Mouse (Mus musculus) hindbrain, postnatal 0 days (tissue): ENCODE data around the gene Rps28. TPM values are rescaled to one million over a fixed set of nuclear protein-coding genes. Genes with fewer than 3 reads are reported as not detected.

ENCODE experiments used
- ATAC-seq: fragments of 200-750 bp; cut with Nextera tagmentation; 2 replicates; pipeline ENCODE4 v1.8.0; 2017; ENCODE audit warnings: mild to moderate bottlenecking, moderate TSS enrichment, moderate library complexity
- DNase-seq: peaks from one replicate; pipeline ENCODE4 v3.0.0-alpha.2; 2015; ENCODE audit warnings: low spot score
- H3K27ac ChIP-seq: fragments of 300-500 bp; sonication (generic); 2 replicates; pipeline ENCODE4 v1.5.1; 2014; ENCODE audit warnings: mild to moderate bottlenecking
- H3K27me3 ChIP-seq: fragments of 300-500 bp; sonication (generic); 2 replicates; pipeline ENCODE4 v1.6.1; 2014; ENCODE audit warnings: low read length, mixed read lengths; ENCODE audit not compliant: insufficient read depth
- H3K36me3 ChIP-seq: fragments of 300-500 bp; sonication (generic); 2 replicates; pipeline ENCODE4 v1.6.1; 2014; ENCODE audit warnings: low read length, mixed read lengths; ENCODE audit not compliant: insufficient read depth
- H3K4me1 ChIP-seq: fragments of 300-500 bp; sonication (generic); 2 replicates; pipeline ENCODE4 v1.6.1; 2014; ENCODE audit warnings: antibody characterized with exemption, low read length, mixed read lengths; ENCODE audit not compliant: insufficient read depth
- H3K4me2 ChIP-seq: fragments of 300-500 bp; sonication (generic); 2 replicates; pipeline ENCODE4 v1.6.1; 2014; ENCODE audit warnings: low read depth, mild to moderate bottlenecking, low read length, moderate library complexity, mixed read lengths
- H3K4me3 ChIP-seq: fragments of 300-500 bp; sonication (generic); 2 replicates; pipeline ENCODE4 v1.5.1; 2014; ENCODE audit warnings: low read length
- H3K9ac ChIP-seq: fragments of 300-500 bp; sonication (generic); replicated peaks from 2 replicates; pipeline ENCODE4 v1.6.1; 2014; ENCODE audit warnings: mild to moderate bottlenecking, low read length, moderate library complexity, mixed read lengths
- H3K9me3 ChIP-seq: fragments of 300-500 bp; sonication (generic); 2 replicates; pipeline ENCODE4 v1.6.1; 2016; ENCODE audit warnings: low read length, mixed read lengths
- CTCF ChIP-seq: IDR thresholded peaks from 2 replicates; pipeline ENCODE4 v1.5.1; 2016; ENCODE audit warnings: antibody characterized with exemption, control low read depth, low read depth
- WGBS: fragments of 180-500 bp; shearing (Covaris S2); extraction: QIAGEN DNeasy Blood & Tissue Kit; methylation state at CpG from one replicate; pipeline ENCODE4 v1.1.7; 2014; 5-methylcytosine and 5-hydroxymethylcytosine counted together
- polyA plus RNA-seq: library from polyadenylated mRNA; unstranded; fragments of >200 nt; fragmentation: Nextera tagmentation; extraction: Ambion mirVana; gene quantifications from 2 replicates; pipeline ENCODE4 v1.2.1, GENCODE M21; 2015
- total RNA-seq: library from RNA; depleted of rRNA; stranded (reverse); fragments of >200 nt; gene quantifications from 2 replicates; pipeline ENCODE4 v1.2.3, GENCODE M21; 2014; rRNA removed

The Rps28 gene
- total and polyA plus RNA-seq, 2 experiments from 2014 or later: 293 to 617 TPM

- Histone ChIP-seq H3K36me3 (no peaks in the 10 kb centered on the region), H3K4me1 (peaks cover 19% of the 10 kb centered on the region), H3K9me3 (no peaks in the 10 kb centered on the region), H3K27me3 (no peaks in the 10 kb centered on the region), H3K4me2 (no peak overlapping the region), H3K4me3 (no peak overlapping the region), H3K9ac (no peak overlapping the region), H3K27ac (no peak overlapping the region)
- no peak for TF ChIP-seq CTCF
- WGBS: 91% methylated on average over 4 of the region's 4 CpGs
- no peak for ATAC-seq
- DNase-seq: no peak
Measured at GRCm38 (mm10) chr17:33775287-33775686, 49.1 kb downstream of the Rps28 start.

GRCm38 (mm10) chr17:33774573-33775155 is 49.7 kb downstream of the Rps28 start:
- Histone ChIP-seq H3K27me3 (no peaks in the 10 kb centered on the region), H3K36me3 (no peaks in the 10 kb centered on the region), H3K4me2 (no peak overlapping the region), H3K27ac (no peak overlapping the region), H3K4me1 (peaks cover 13% of the 10 kb centered on the region; the same call in 1 of the 2 replicates), H3K9ac (no peak overlapping the region), H3K9me3 (no peaks in the 10 kb centered on the region), H3K4me3 (no peak overlapping the region)
- TF ChIP-seq CTCF: no peak
- DNase-seq (no peak), ATAC-seq (no peak)
- 87% methylated on average over 8 of the region's 8 CpGs for WGBS

GRCm38 (mm10) chr17:33773871-33774572 is 50.3 kb downstream of the Rps28 start:
- Histone ChIP-seq H3K36me3 (no peaks in the 10 kb centered on the region), H3K4me2 (no peak overlapping the region), H3K4me3 (no peak overlapping the region), H3K27me3 (no peaks in the 10 kb centered on the region), H3K9me3 (no peaks in the 10 kb centered on the region), H3K27ac (no peak overlapping the region), H3K4me1 (peaks cover 7% of the 10 kb centered on the region; the same call in 1 of the 2 replicates), H3K9ac (no peak overlapping the region)
- WGBS: 90% methylated on average over 6 of the region's 6 CpGs
- DNase-seq (no peak), ATAC-seq (no peak)
- no peak for TF ChIP-seq CTCF

GRCm38 (mm10) chr17:33773426-33773825 is 50.9 kb downstream of the Rps28 start:
- Histone ChIP-seq H3K27ac (no peak overlapping the region), H3K9me3 (no peaks in the 10 kb centered on the region), H3K4me2 (no peak overlapping the region), H3K27me3 (no peaks in the 10 kb centered on the region), H3K4me1 (0 out of 2 replicates have a peak, but pooled peaks cover under 1% of the 10 kb centered on the region), H3K9ac (no peak overlapping the region), H3K4me3 (no peak overlapping the region), H3K36me3 (no peaks in the 10 kb centered on the region)
- TF ChIP-seq CTCF: no peak
- DNase-seq (no peak), ATAC-seq (no peak)
- WGBS: 82% methylated on average over 6 of the region's 6 CpGs

- WGBS: 93% methylated on average over 4 of the region's 4 CpGs
Measured at GRCm38 (mm10) chr17:33771617-33772016, 52.7 kb downstream of the Rps28 start.

More at GRCm38 (mm10) chr17:33771617-33772016, 52.7 kb downstream of the Rps28 start:
- no peak for ATAC-seq
- Histone ChIP-seq H3K27me3 (no peaks in the 10 kb centered on the region), H3K9ac (no peak overlapping the region), H3K4me1 (no peaks in the 10 kb centered on the region), H3K4me2 (no peak overlapping the region), H3K4me3 (no peak overlapping the region), H3K27ac (no peak overlapping the region), H3K36me3 (no peaks in the 10 kb centered on the region), H3K9me3 (no peaks in the 10 kb centered on the region)
- no peak for TF ChIP-seq CTCF
- no peak for DNase-seq

Other genes starting within 250 kb of the Rps28 start
- gene Zfp414, start 195.5 kb downstream of the Rps28 start, total RNA-seq: 49.0 and 65.1 TPM in 2 replicates
- gene Zfp414, start 195.5 kb downstream of the Rps28 start, polyA plus RNA-seq: 70.9 and 73.8 TPM in 2 replicates
- gene Pram1, start 186.5 kb downstream of the Rps28 start, total RNA-seq: not detected in 2 replicates
- gene Pram1, start 186.5 kb downstream of the Rps28 start, polyA plus RNA-seq: 0.30 TPM in 2 replicates
- gene Hnrnpm, start 137.7 kb downstream of the Rps28 start, total RNA-seq: 49.2 and 55.7 TPM in 2 replicates
- gene Hnrnpm, start 137.7 kb downstream of the Rps28 start, polyA plus RNA-seq: 124 and 133 TPM in 2 replicates
- 118 and 137 TPM in 2 replicates for gene March2, start 105.9 kb downstream of the Rps28 start, total RNA-seq
- gene March2, start 105.9 kb downstream of the Rps28 start, polyA plus RNA-seq: 73.8 and 77.1 TPM in 2 replicates
- gene Rab11b, start 64.0 kb downstream of the Rps28 start, total RNA-seq: 123 and 163 TPM in 2 replicates
- gene Rab11b, start 64.0 kb downstream of the Rps28 start, polyA plus RNA-seq: 546 and 583 TPM in 2 replicates
- 24.0 and 24.7 TPM in 2 replicates for gene Angptl4, start 42.7 kb downstream of the Rps28 start, total RNA-seq
- 31.9 and 37.5 TPM in 2 replicates for gene Angptl4, start 42.7 kb downstream of the Rps28 start, polyA plus RNA-seq
- 33.5 and 57.2 TPM in 2 replicates for gene Kank3, start 14.0 kb downstream of the Rps28 start, total RNA-seq
- gene Kank3, start 14.0 kb downstream of the Rps28 start, polyA plus RNA-seq: 44.1 and 47.9 TPM in 2 replicates
- 289 and 356 TPM in 2 replicates for gene Ndufa7, start within 50 bp of the Rps28 start, total RNA-seq
- gene Ndufa7, start within 50 bp of the Rps28 start, polyA plus RNA-seq: 562 and 577 TPM in 2 replicates
- 25.1 and 26.0 TPM in 2 replicates for gene Cd320, start 18.5 kb upstream of the Rps28 start, total RNA-seq
- gene Cd320, start 18.5 kb upstream of the Rps28 start, polyA plus RNA-seq: 55.7 and 58.6 TPM in 2 replicates
- gene Gm7029, start 49.3 kb upstream of the Rps28 start, total RNA-seq: not detected in 2 replicates
- gene Gm7029, start 49.3 kb upstream of the Rps28 start, polyA plus RNA-seq: not detected in 2 replicates
- 5.8 and 9.9 TPM in 2 replicates for gene Kifc1, start 66.1 kb upstream of the Rps28 start, total RNA-seq
- gene Kifc1, start 66.1 kb upstream of the Rps28 start, polyA plus RNA-seq: 2.0 and 3.2 TPM in 2 replicates
- 1.3 TPM in 1 of 2 replicates, not detected in the other for gene Platr17, start 80.6 kb upstream of the Rps28 start, total RNA-seq
- 0.88 and 1.2 TPM in 2 replicates for gene Platr17, start 80.6 kb upstream of the Rps28 start, polyA plus RNA-seq
- gene Daxx, start 84.9 kb upstream of the Rps28 start, total RNA-seq: 52.1 and 58.4 TPM in 2 replicates
- gene Daxx, start 84.9 kb upstream of the Rps28 start, polyA plus RNA-seq: 39.0 and 41.9 TPM in 2 replicates
- 41.5 and 61.8 TPM in 2 replicates for gene Tapbp, start 91.3 kb upstream of the Rps28 start, total RNA-seq
- gene Tapbp, start 91.3 kb upstream of the Rps28 start, polyA plus RNA-seq: 39.1 and 40.2 TPM in 2 replicates
- gene Zbtb22, start 91.3 kb upstream of the Rps28 start, total RNA-seq: 58.5 TPM in 2 replicates
- 20.8 and 23.0 TPM in 2 replicates for gene Zbtb22, start 91.3 kb upstream of the Rps28 start, polyA plus RNA-seq
- 91.4 and 116 TPM in 2 replicates for gene Rgl2, start 105.0 kb upstream of the Rps28 start, total RNA-seq
- gene Rgl2, start 105.0 kb upstream of the Rps28 start, polyA plus RNA-seq: 36.1 and 36.8 TPM in 2 replicates
- gene Pfdn6, start 115.8 kb upstream of the Rps28 start, total RNA-seq: 25.2 and 43.1 TPM in 2 replicates
- 168 and 195 TPM in 2 replicates for gene Pfdn6, start 115.8 kb upstream of the Rps28 start, polyA plus RNA-seq
- gene Wdr46, start 116.1 kb upstream of the Rps28 start, total RNA-seq: 16.6 and 16.8 TPM in 2 replicates
- gene Wdr46, start 116.1 kb upstream of the Rps28 start, polyA plus RNA-seq: 16.7 and 17.9 TPM in 2 replicates
- gene B3galt4, start 126.9 kb upstream of the Rps28 start, total RNA-seq: 8.9 and 12.3 TPM in 2 replicates
- gene B3galt4, start 126.9 kb upstream of the Rps28 start, polyA plus RNA-seq: 10.7 and 11.6 TPM in 2 replicates
- 55.6 and 57.4 TPM in 2 replicates for gene Vps52, start 131.2 kb upstream of the Rps28 start, total RNA-seq
- gene Vps52, start 131.2 kb upstream of the Rps28 start, polyA plus RNA-seq: 62.1 and 63.2 TPM in 2 replicates
- 1,180 and 1,309 TPM in 2 replicates for gene Rps18, start 131.4 kb upstream of the Rps28 start, total RNA-seq
- 904 and 918 TPM in 2 replicates for gene Rps18, start 131.4 kb upstream of the Rps28 start, polyA plus RNA-seq
- 21.6 and 33.2 TPM in 2 replicates for gene H2-K1, start 175.8 kb upstream of the Rps28 start, total RNA-seq
- 23.9 and 26.2 TPM in 2 replicates for gene H2-K1, start 175.8 kb upstream of the Rps28 start, polyA plus RNA-seq
- 19.1 and 22.1 TPM in 2 replicates for gene Ring1, start 200.1 kb upstream of the Rps28 start, total RNA-seq
- 19.2 and 20.0 TPM in 2 replicates for gene Ring1, start 200.1 kb upstream of the Rps28 start, polyA plus RNA-seq
- gene H2-Ke6, start 203.5 kb upstream of the Rps28 start, total RNA-seq: 78.3 and 87.4 TPM in 2 replicates
- gene H2-Ke6, start 203.5 kb upstream of the Rps28 start, polyA plus RNA-seq: 74.9 and 78.9 TPM in 2 replicates
- 188 and 250 TPM in 2 replicates for gene Slc39a7, start 207.1 kb upstream of the Rps28 start, total RNA-seq
- gene Slc39a7, start 207.1 kb upstream of the Rps28 start, polyA plus RNA-seq: 148 and 150 TPM in 2 replicates
- 51.5 and 64.8 TPM in 2 replicates for gene Rxrb, start 207.2 kb upstream of the Rps28 start, total RNA-seq
- 48.7 and 49.2 TPM in 2 replicates for gene Rxrb, start 207.2 kb upstream of the Rps28 start, polyA plus RNA-seq
- gene Col11a2, start 214.9 kb upstream of the Rps28 start, total RNA-seq: 12.1 and 16.7 TPM in 2 replicates
- gene Col11a2, start 214.9 kb upstream of the Rps28 start, polyA plus RNA-seq: 5.4 TPM in 2 replicates